Mouse (Mus musculus): ENCODE results near the gene Scaper.

The Scaper gene

GRCm38 (mm10) chr9:55608701-55609531 lies 329.0 kb downstream of the Scaper start:
- no peak for DNase-seq (ENCODE audit: low read depth, low spot score)

GRCm38 (mm10) chr9:55598594-55598993 lies 339.3 kb downstream of the Scaper start:
- DNase-seq (ENCODE audit: low read depth, low spot score) = peak; percentile 70

GRCm38 (mm10) chr9:55586141-55586540 lies 351.8 kb downstream of the Scaper start:
- no peak for DNase-seq (ENCODE audit: low read depth, low spot score)

- no peak for DNase-seq (ENCODE audit: low read depth, low spot score)
Measured at GRCm38 (mm10) chr9:55581414-55581813, 356.5 kb downstream of the Scaper start.

DNA sequence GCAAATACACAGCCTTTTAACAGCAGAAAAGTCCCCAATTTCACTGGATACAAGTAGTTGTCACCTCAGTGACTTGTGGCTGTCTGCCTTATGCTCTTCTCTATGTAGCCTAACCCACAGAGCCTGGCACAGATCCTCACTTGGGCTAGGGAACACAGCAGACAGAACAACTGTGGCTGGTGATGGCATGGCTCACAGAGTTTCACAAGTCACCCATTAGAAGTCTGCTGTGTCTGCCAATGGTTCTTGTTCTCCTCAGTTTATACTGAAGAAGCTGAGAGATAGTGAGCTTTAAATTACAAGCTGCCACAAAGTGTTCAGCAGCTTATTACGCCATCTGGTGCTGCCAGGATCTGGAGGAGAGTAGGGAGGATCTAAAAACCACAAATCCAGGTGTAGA lies 361.3 kb downstream of the Scaper start:
- DNase-seq (ENCODE audit: low read depth, low spot score) = no peak

DNA sequence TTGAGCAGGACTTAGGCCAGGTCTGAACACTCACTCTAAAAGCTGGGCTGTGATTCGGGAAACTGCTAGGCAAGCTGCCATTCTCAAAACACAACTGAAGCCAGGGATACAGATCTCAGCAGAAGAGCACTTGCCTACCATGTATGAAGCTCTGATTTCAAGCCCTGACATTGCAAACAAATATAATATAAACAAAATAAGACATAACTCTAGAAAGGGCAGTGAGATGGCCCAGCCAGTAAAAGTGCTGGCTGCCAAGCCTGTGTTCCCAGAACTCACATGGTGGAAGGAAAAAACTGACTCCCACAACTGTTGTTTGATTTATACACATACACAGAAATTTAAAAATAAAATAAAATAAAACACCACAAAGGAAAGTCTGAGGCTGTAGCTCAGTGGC lies 366.8 kb downstream of the Scaper start:
- no peak for DNase-seq (ENCODE audit: low read depth, low spot score)

DNA sequence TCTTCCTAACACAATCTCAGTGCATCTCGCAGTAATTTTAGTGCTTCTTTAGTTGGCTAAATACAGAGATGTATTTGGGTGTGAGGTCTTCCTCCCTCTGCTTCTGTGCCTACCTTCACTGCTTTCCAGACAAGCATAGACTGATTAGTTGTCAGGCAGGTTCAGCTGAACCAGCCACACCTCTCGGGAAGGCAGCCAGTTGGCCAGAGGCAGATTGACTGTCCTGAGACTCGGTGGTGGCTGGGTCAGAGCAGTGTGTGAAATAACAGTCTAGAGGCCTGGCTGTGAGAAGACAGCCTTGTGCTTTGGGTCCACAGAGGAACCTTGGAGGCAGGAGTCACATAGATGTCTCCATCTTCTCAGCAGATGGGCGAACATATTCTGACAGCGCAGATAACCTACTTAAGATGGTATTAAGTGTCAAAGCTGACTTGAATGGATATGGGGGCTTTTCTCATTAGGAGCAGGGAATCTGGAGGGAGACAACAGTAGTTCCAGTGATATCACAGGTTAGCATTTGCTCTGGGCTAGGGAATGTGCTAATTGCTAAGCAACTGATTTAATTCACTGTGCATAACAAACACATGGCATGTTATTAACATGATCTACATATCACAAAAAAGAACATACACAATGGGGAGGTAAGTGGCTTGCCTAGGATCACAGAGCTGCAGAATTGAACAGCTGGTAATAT lies 369.3 kb downstream of the Scaper start:
- DNase-seq (ENCODE audit: low read depth, low spot score) = no peak

GRCm38 (mm10) chr9:55560960-55561359 lies 377.0 kb downstream of the Scaper start:
- DNase-seq (ENCODE audit: low read depth, low spot score) = no peak

GRCm38 (mm10) chr9:55554986-55555385 lies 382.9 kb downstream of the Scaper start:
- no peak for DNase-seq (ENCODE audit: low read depth, low spot score)

GRCm38 (mm10) chr9:55549302-55549890 lies 388.5 kb downstream of the Scaper start:
- no peak for DNase-seq (ENCODE audit: low read depth, low spot score)

DNA sequence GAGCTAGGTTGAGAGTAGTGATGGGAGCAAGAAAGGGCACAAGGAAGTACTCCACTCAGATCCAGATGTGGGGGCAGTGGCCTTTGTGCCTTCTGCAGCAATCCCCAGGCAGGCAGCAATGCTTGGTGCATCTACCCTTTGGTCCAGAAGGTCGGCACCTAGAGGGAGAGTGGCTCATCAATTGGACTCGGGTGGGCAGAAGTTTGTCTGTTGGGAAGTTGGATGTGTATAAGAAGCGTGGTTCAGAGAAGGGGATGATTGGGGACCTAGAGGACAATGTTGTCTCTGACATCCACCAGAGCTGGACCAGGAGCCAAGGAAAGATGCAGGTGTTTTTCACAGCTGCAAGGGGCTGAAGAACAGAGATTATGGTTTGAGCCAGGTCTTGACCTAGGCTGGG lies 389.0 kb downstream of the Scaper start:
- DNase-seq (ENCODE audit: low read depth, low spot score) = no peak

DNA sequence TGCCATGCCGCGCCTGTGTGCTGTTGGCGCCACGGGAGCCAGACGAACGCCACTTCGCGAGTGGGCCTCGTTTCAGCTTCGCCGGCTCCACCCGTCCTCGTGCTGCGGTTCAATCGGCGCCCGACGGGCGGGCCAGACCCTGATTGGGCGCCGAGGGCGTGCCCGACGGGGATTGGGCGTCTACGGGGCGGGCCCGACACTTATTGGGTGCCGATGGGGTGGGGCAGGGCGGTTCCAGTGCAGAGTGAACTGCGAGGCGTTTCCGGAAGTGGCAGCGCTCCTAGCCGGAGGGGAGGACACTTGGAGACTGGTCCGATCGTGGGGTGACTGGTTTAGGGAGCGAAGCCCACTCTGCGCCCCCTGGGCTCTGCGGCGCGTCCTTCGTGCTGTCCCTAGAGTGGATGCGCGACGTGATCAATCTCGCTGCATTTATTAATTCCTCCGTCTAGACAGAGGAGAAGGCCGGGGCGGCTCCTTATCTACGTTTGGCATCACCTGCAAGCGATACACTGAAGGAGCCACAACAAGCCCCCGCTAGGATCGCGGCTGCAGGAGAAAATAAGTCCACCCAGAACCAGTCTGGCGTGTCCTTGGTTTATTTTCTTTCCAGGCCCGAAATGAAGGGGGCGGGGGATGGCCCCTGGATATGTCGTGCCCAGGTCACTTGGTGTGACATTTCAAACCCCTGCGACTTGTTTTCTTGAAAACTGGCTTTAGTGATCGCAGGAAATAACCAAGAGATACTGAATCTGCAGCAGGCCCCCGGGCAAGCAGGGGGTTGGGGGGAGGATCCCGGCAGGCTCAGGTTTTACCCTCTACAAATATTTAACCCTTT lies 391.5 kb downstream of the Scaper start:
- DNase-seq (ENCODE audit: low read depth, low spot score) = peak; percentile 74

GRCm38 (mm10) chr9:55545556-55546175 lies 392.3 kb downstream of the Scaper start:
- no peak for DNase-seq (ENCODE audit: low read depth, low spot score)

- peak; percentile 54 for DNase-seq (ENCODE audit: low read depth, low spot score)
Measured at GRCm38 (mm10) chr9:55544861-55545555, 392.9 kb downstream of the Scaper start.

- peak; percentile 53 for DNase-seq (ENCODE audit: low read depth, low spot score)
Measured at GRCm38 (mm10) chr9:55543703-55544401, 394.1 kb downstream of the Scaper start.

- peak; percentile 23 for DNase-seq (ENCODE audit: low read depth, low spot score)
Measured at GRCm38 (mm10) chr9:55543336-55543702, 394.6 kb downstream of the Scaper start.

DNA sequence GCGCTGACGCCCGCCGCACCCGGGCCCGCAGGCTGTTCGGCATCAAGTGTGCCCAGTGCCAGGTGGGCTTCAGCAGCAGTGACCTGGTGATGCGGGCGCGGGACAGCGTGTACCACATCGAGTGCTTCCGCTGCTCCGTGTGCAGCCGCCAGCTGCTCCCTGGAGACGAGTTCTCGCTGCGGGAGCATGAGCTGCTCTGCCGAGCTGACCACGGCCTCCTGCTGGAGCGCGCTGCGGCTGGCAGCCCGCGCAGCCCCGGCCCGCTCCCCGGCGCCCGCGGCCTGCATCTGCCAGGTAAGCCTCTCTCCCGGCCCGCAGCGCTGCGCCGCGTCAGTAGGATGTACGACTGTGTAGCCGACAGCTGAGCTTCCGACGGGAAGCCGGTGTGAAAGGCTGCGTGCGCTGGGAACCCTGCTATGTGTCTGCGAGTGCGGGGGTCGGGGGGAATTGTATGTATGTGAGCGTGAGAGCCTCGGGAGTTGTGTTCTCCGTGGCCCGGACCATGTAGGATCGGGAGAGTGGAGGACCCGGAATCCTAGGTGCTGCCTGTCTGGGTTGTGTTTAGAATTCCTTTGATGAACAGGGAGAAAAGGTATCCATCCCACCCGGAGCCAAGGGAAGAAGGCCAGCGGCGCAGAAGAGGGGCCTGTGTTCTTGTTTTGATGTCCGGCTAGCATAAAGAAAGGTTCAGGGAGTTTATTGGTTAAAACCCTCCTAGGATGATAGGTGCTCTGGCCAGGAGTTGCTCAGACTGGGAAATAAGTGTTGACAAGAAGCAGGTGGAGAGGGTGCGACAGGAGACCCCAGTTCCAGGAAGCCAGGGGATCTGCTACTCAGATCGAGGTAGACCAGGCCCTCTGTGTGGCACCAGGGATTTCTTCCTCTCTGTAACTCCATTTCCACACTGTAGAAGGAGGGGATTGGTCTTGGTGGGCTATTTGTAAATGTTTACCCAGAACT lies 395.3 kb downstream of the Scaper start:
- DNase-seq (ENCODE audit: low read depth, low spot score) = peak; percentile 42

DNA sequence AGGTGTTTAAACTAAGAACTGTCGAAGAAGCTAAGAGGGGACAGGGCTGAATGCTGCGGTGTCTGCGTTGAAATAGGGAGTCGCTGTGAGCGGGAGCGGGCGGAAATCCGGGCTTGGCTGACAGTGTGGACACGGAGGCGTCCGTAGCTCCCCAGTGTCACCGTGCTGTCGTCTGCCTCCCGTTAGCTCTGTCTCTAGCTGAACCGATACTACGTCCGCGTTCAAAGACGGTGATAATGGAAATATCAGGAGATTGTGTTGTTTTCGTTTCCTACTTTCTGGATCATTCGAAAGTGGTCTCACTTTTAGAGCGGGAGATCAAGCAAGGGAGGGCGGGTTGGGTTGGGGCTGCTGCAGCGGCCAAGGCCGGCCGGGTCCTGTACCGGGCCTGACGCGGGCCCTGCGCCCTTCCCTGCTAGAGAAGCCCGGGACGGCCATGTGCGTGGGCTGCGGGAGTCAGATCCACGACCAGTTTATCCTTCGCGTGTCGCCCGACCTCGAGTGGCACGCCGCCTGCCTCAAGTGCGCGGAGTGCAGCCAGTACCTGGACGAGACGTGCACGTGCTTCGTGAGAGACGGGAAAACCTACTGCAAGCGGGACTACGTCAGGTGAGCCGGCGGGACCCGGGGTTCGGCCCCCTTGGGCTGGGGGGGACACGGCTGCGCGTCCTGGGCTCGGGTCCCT lies 396.1 kb downstream of the Scaper start:
- peak; percentile 28 for DNase-seq (ENCODE audit: low read depth, low spot score)

Measured in R1 (cell line).